Comparison of ENCODE assay signal across 7 mouse cellular contexts in the genomic region with DNA sequence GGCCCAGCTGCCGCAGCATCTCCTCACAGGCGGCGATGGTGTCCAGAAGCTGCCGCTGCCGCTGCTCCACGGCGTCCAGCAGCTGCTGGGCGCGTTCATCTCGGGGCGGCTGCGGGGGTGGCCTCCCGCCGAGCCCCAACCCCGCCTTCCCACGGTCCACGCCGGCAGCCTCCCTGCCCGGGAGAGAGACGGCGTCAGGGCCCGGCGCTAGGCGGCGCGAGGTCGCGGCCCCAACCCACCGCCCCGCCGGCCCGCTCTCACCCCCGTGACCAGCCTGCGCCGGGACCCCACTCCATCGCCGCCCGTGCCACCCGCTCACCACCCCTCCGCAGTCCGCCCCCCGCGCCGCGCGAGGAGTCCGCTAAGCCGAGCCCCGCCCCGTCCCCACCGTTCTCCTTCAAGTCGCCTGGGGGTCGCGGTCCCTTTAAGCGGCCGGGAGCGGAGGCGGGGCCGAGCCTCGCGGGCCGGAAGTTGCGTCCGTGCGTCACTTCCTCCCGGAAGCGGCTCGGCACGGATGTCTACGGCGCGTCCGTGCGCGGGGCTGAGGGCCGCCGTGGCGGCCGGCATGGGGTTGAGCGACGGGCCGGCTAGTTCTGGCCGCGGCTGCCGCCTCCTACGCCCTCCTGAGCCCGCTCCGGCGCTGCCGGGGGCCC. TPM values are rescaled to one million over a fixed set of nuclear protein-coding genes. Genes with fewer than 3 reads are reported as not detected.
DNase-seq lines count a peak whose midpoint lies in the region; ATAC-seq lines count a peak whose summit lies in the region.

A gene (plus strand): TSS at position 419 of the 653 bp plus-strand sequence.

- under 1% methylated on average over 68 of the region's 90 CpGs for WGBS in embryonic facial prominence, embryonic 11.5 days
- under 1% methylated on average over 70 of the region's 90 CpGs for WGBS in limb, embryonic 11.5 days
- WGBS in midbrain, embryonic 14.5 days, result under 1% methylated on average over 80 of the region's 90 CpGs

- H3K36me3 ChIP-seq in embryonic facial prominence, embryonic 11.5 days (replicated peaks; ENCODE audit: control insufficient read depth, insufficient read depth, low read depth, low read length), result no peaks in the 10 kb centered on the region
- no peaks in the 10 kb centered on the region for H3K36me3 ChIP-seq in limb, embryonic 11.5 days (ENCODE audit: control insufficient read depth, insufficient read depth, low read length)
- peaks cover 36% of the 10 kb centered on the region for H3K36me3 ChIP-seq in midbrain, embryonic 14.5 days (ENCODE audit: control insufficient read depth, insufficient read depth, low read length)

- peak; percentile 97 for DNase-seq in adrenal gland, postnatal 14 days
- DNase-seq in embryonic facial prominence, embryonic 11.5 days (ENCODE audit: low spot score), result peak; percentile 96
- DNase-seq in heart, adult 11 months, result peak; percentile 99
- DNase-seq in kidney, adult 18-20 months, result peak; percentile 96
- DNase-seq in limb, embryonic 11.5 days (ENCODE audit: low spot score), result peak; percentile 96
- DNase-seq in midbrain, embryonic 14.5 days, result peak; percentile 99
- peak; percentile 86 to 93 for DNase-seq in spleen, adult 18-20 months

- peak; percentile 88 for ATAC-seq in embryonic facial prominence, embryonic 11.5 days (replicated peaks; ENCODE audit: insufficient number of reproducible peaks, low FRiP score, low TSS enrichment, low read depth)
- peak; percentile 90 for ATAC-seq in limb, embryonic 11.5 days (ENCODE audit: insufficient number of reproducible peaks, low FRiP score, low TSS enrichment, low read depth)
- ATAC-seq in midbrain, embryonic 14.5 days (ENCODE audit: low FRiP score, low TSS enrichment), result peak; percentile 94

- peak within 1 kb of the TSS; percentile 98 for H3K4me3 ChIP-seq in embryonic facial prominence, embryonic 11.5 days (ENCODE audit: low read depth, low read length)
- peak within 1 kb of the TSS; percentile 98 for H3K4me3 ChIP-seq in limb, embryonic 11.5 days (ENCODE audit: low read depth, low read length)
- peak within 1 kb of the TSS; percentile 92 for H3K4me3 ChIP-seq in midbrain, embryonic 14.5 days (replicated peaks; ENCODE audit: low read depth, low read length)

- H3K9me3 ChIP-seq in embryonic facial prominence, embryonic 11.5 days (replicated peaks; ENCODE audit: control insufficient read depth, low read length), result no peaks in the 10 kb centered on the region
- no peaks in the 10 kb centered on the region for H3K9me3 ChIP-seq in limb, embryonic 11.5 days (ENCODE audit: control insufficient read depth, low read length)
- no peaks in the 10 kb centered on the region for H3K9me3 ChIP-seq in midbrain, embryonic 14.5 days (ENCODE audit: control insufficient read depth, low read length)

- H3K4me1 ChIP-seq in embryonic facial prominence, embryonic 11.5 days (ENCODE audit: control insufficient read depth, insufficient read depth, low read length), result 0 out of 2 replicates have a peak, but pooled peaks cover 6% of the 10 kb centered on the region
- H3K4me1 ChIP-seq in limb, embryonic 11.5 days (ENCODE audit: control insufficient read depth, insufficient read depth, low read length), result peaks cover 17% of the 10 kb centered on the region
- H3K4me1 ChIP-seq in midbrain, embryonic 14.5 days (ENCODE audit: control insufficient read depth, insufficient read depth, low read length), result peaks cover 23% of the 10 kb centered on the region

- H3K27me3 ChIP-seq in embryonic facial prominence, embryonic 11.5 days (ENCODE audit: control insufficient read depth, insufficient read depth, low read length), result no peaks in the 10 kb centered on the region
- no peaks in the 10 kb centered on the region; the same call in 1 of the 2 replicates for H3K27me3 ChIP-seq in limb, embryonic 11.5 days (ENCODE audit: control insufficient read depth, insufficient read depth, low read length)
- H3K27me3 ChIP-seq in midbrain, embryonic 14.5 days (ENCODE audit: control insufficient read depth, insufficient read depth, low read length), result no peaks in the 10 kb centered on the region

- H3K9ac ChIP-seq in embryonic facial prominence, embryonic 11.5 days (replicated peaks; ENCODE audit: low read length), result peak within 1 kb of the TSS; percentile 91
- peak within 1 kb of the TSS; percentile 86 for H3K9ac ChIP-seq in limb, embryonic 11.5 days (ENCODE audit: low read length)
- peak within 1 kb of the TSS; percentile 84 for H3K9ac ChIP-seq in midbrain, embryonic 14.5 days (replicated peaks; ENCODE audit: low read length)

- H3K4me2 ChIP-seq in embryonic facial prominence, embryonic 11.5 days (ENCODE audit: low read depth, low read length), result peak within 1 kb of the TSS; percentile 73
- peak within 1 kb of the TSS; percentile 91 for H3K4me2 ChIP-seq in limb, embryonic 11.5 days (ENCODE audit: low read depth, severe bottlenecking)
- H3K4me2 ChIP-seq in midbrain, embryonic 14.5 days (ENCODE audit: low read length), result peak within 1 kb of the TSS; percentile 90

- H3K27ac ChIP-seq in embryonic facial prominence, embryonic 11.5 days (replicated peaks; ENCODE audit: low read depth, low read length), result peak within 1 kb of the TSS; percentile 81
- peak within 1 kb of the TSS; percentile 74 for H3K27ac ChIP-seq in limb, embryonic 11.5 days (replicated peaks; ENCODE audit: low read depth, low read length)
- peak within 1 kb of the TSS; percentile 96 for H3K27ac ChIP-seq in midbrain, embryonic 14.5 days (replicated peaks; ENCODE audit: low read depth, low read length)

RNA-seq across cellular contexts. Expression of the gene that starts here (rescaled TPM):
- total RNA-seq in adrenal gland, postnatal 14 days (2021), result 36.4 and 38.7 TPM in 2 replicates
- polyA plus RNA-seq in embryonic facial prominence, embryonic 11.5 days (2014; fragmentation: Nextera tagmentation; extraction: Ambion mirVana), result 39.9 and 41.0 TPM in 2 replicates
- 46.8 and 47.3 TPM in 2 replicates for polyA plus RNA-seq in limb, embryonic 11.5 days (2014; fragmentation: Nextera tagmentation; extraction: Ambion mirVana)
- 57.3 and 59.1 TPM in 2 replicates for polyA plus RNA-seq in midbrain, embryonic 14.5 days (2014; fragmentation: Nextera tagmentation; extraction: Ambion mirVana)

Comparison
In these comparisons a context has a peak if more than half of its experiments do, and no peak if none do; other contexts are left out.
1. Peak in every context shown above with its lines: DNase-seq, ATAC-seq, H3K4me3 ChIP-seq and H3K27ac ChIP-seq.